Mouse (Mus musculus) activated CD4-positive, CD25-positive, alpha-beta regulatory T cell, adult 4 months (primary cell): Measurements from ENCODE around the gene Drg2. TPM values are rescaled to one million over a fixed set of nuclear protein-coding genes. Genes with fewer than 3 reads are reported as not detected.

Experiments
- ATAC-seq: one replicate; pipeline ENCODE4 v1.8.0; 2017
- polyA plus RNA-seq, 2 experiments: library from polyadenylated mRNA; unstranded; fragments of 100-300 nt; shearing (Covaris generic); gene quantifications; one replicate each; pipeline ENCODE4 v1.2.1; 2017

Drg2 gene
- polyA plus RNA-seq, 2 experiments from 2014 or later, result 49.7 to 57.8 TPM

- ATAC-seq, result no peak
Measured at GRCm38 (mm10) chr11:60470743-60471142, 16.4 kb downstream of the Drg2 start.

- ATAC-seq, result no peak
Measured at GRCm38 (mm10) chr11:60474534-60474933, 20.1 kb downstream of the Drg2 start.

- ATAC-seq, result no peak
Measured at GRCm38 (mm10) chr11:60475668-60476362, 21.4 kb downstream of the Drg2 start.

GRCm38 (mm10) chr11:60478121-60478520, 23.7 kb downstream of the Drg2 start:
- ATAC-seq, result no peak

GRCm38 (mm10) chr11:60486267-60486666, 31.9 kb downstream of the Drg2 start:
- no peak for ATAC-seq

GRCm38 (mm10) chr11:60492726-60493125, 38.3 kb downstream of the Drg2 start:
- no peak for ATAC-seq

DNA sequence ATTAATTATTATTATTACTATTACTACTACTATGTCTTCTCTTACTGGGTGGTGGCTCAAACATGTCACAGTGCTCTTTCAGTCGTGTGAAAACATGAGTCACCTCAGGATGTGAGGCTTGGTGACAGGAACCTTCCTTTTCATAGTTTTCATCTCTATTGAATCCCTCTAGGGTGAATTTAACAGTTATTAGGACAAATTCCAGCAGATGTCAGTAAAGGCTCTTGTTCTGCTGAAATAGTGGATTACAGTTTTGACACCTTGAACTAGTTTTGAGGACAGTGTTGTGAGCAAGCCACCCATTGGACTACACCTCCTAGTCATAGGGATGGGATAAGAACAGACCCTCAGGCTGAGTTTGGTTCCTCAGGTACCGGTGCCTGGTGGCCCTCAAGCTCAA, 41.3 kb downstream of the Drg2 start:
- no peak for ATAC-seq

DNA sequence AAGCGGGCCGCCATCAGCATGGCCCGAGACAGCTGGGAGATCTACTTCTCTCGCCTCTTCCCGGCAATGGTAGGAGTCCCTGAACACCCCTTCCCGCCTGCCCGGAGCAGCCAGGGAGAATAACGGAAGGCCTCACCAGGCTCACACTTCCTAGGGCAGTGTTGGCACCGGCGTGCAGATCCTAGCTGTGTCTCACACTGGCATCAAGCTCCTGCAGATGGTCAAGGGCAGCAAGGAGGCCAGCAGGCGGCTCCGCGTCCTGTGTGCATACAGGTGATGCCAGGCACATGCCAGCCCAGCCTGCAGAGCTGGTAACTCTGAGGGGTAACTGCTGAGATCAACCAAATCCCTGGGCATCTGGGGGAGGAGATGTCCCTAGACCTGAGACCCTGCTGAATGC, 52.9 kb downstream of the Drg2 start:
- no peak for ATAC-seq

DNA sequence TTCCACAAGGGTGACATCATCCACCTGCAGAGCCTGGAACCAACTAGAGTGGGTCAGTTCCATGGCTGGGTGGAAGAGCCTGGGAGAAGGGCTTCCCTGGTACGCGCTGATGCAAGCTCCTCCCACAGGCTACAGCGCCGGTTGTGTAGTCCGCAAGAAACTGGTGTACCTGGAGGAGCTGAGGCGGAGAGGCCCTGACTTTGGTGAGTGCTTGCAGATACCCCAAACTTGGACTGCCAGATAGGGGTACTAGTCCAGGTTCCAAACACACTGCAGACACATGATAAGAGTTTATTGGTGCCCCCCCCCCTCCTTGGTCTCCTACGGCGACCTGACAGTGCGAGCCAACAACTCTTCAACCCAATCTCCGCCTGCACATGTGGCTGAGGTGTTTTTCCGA, 54.6 kb downstream of the Drg2 start:
- no peak for ATAC-seq

GRCm38 (mm10) chr11:60509500-60509899, 55.1 kb downstream of the Drg2 start:
- no peak for ATAC-seq

- ATAC-seq, result no peak
Measured at GRCm38 (mm10) chr11:60511893-60512292, 57.5 kb downstream of the Drg2 start.

GRCm38 (mm10) chr11:60512520-60512919, 58.1 kb downstream of the Drg2 start:
- ATAC-seq, result no peak

DNA sequence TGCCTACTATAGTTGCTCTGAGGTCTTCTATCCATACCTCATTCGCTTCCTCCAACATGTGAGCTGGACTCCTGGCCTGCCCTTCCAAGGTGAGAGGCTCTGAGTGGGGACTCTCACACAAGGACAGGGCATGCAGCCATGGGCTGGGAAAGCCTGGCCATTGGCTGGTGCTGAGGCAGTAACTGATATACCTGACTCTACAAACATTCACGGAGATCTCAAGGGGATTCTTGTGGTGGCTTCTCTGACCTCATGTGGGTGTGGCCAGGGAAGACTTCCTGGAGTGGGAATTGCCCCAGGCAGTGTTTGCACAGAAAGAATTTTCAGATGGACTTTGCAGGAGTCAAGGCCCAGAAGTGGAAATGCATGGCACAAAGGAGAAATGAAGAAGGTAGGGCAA, 60.5 kb downstream of the Drg2 start:
- no peak for ATAC-seq

DNA sequence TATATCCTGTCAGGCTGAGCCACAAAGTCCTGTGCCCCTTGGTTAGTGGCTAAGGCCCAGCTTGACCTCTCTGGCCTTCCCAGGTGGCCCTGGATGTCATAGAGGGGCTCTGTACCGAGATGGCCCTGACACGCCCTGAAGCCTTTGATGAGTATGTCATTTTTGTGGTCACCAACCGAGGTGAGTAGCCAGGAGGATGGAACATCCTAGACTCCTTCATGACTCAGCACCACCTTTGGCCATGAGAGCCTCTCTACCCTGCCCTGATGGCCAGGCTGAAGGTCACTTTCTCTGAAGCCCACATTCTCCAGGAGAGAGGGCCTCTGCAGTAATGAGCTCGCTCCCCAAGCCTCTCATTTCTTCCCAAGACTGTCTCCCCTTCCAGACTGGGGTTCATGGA, 63.9 kb downstream of the Drg2 start:
- no peak for ATAC-seq

Other genes with a start within 250 kb of the Drg2 start
- 10 to 100 TPM; 23.6 to 35.9 TPM for gene Srebf1, start 232.0 kb upstream of the Drg2 start, polyA plus RNA-seq
- 10 to 100 TPM; 15.2 to 20.8 TPM for gene Tom1l2, start 101.7 kb upstream of the Drg2 start, polyA plus RNA-seq
- under 1 TPM; 0.22 to 0.34 TPM for gene Drc3, start 101.3 kb upstream of the Drg2 start, polyA plus RNA-seq
- gene Gid4, start 37.4 kb upstream of the Drg2 start, polyA plus RNA-seq, result 10 to 100 TPM; 10.1 to 11.7 TPM
- 10 to 100 TPM; 35.3 to 36.3 TPM for gene Atpaf2, start 36.1 kb upstream of the Drg2 start, polyA plus RNA-seq
- gene Myo15, start 14.7 kb downstream of the Drg2 start, polyA plus RNA-seq, result under 1 TPM in 1 of 2 experiments, not detected in 1; 0.03 TPM
- 10 to 100 TPM; 31.4 to 40.9 TPM for gene Alkbh5, start 81.8 kb downstream of the Drg2 start, polyA plus RNA-seq
- gene Llgl1, start 245.1 kb downstream of the Drg2 start, polyA plus RNA-seq, result 10 to 100 TPM in 1 of 2 experiments, 1 to 10 TPM in 1; 6.2 to 10.4 TPM